Mouse (Mus musculus) myocyte (in vitro differentiated cells): ENCODE data around the gene Trpm3.

Source experiments
- CEBPB ChIP-seq: IDR thresholded peaks from 2 replicates; pipeline ENCODE4 v1.6.1; 2011; ENCODE audit warnings: mild to moderate bottlenecking, moderate library complexity; ENCODE audit not compliant: poor library complexity, insufficient read depth, severe bottlenecking
- E2F4 ChIP-seq: IDR thresholded peaks from one replicate; pipeline ENCODE4 v1.6.1; 2011; ENCODE audit warnings: mild to moderate bottlenecking, control low read depth, moderate library complexity; ENCODE audit not compliant: insufficient read depth
- MYOD1 ChIP-seq, 3 experiments: IDR thresholded peaks; one replicate each; pipeline ENCODE4 v1.6.1; 2011; ENCODE audit warnings: control low read depth in 2 of 3, low read depth in 2 of 3, mild to moderate bottlenecking in 2 of 3, moderate library complexity in 1 of 3; ENCODE audit not compliant: insufficient read length in 2 of 3, control insufficient read depth in 1 of 3
- POLR2A ChIP-seq: IDR thresholded peaks from one replicate; pipeline ENCODE4 v1.6.1; 2011; ENCODE audit warnings: low read depth, mild to moderate bottlenecking, control low read depth, moderate library complexity; ENCODE audit not compliant: insufficient read length
- POLR2AphosphoS2 ChIP-seq: IDR thresholded peaks from one replicate; pipeline ENCODE4 v1.6.1; 2011; ENCODE audit warnings: low read depth, control low read depth; ENCODE audit not compliant: insufficient read length

- TF ChIP-seq CEBPB (no peak), POLR2A (no peak), POLR2AphosphoS2 (no peak), MYOD1 (IDR thresholded peaks at IDR 0.05; ENCODE audit: control insufficient read depth in 1 of 3, insufficient read length in 2 of 3, low read depth in 2 of 3) (no peak), E2F4 (no peak)
Observed at GRCm38 (mm10) chr19:22272916-22273315, 134.1 kb downstream of the Trpm3 start.
